Mouse (Mus musculus): ENCODE measurements around the gene E2f2.

The E2f2 gene

GRCm38 (mm10) chr4:136144927-136145292 is 27.3 kb upstream of the E2f2 start:
- no peak for DNase-seq (ENCODE audit: low spot score in 2 of 2)

GRCm38 (mm10) chr4:136145362-136145885 is 26.8 kb upstream of the E2f2 start:
- no peak for DNase-seq (ENCODE audit: low spot score in 2 of 2)

DNA sequence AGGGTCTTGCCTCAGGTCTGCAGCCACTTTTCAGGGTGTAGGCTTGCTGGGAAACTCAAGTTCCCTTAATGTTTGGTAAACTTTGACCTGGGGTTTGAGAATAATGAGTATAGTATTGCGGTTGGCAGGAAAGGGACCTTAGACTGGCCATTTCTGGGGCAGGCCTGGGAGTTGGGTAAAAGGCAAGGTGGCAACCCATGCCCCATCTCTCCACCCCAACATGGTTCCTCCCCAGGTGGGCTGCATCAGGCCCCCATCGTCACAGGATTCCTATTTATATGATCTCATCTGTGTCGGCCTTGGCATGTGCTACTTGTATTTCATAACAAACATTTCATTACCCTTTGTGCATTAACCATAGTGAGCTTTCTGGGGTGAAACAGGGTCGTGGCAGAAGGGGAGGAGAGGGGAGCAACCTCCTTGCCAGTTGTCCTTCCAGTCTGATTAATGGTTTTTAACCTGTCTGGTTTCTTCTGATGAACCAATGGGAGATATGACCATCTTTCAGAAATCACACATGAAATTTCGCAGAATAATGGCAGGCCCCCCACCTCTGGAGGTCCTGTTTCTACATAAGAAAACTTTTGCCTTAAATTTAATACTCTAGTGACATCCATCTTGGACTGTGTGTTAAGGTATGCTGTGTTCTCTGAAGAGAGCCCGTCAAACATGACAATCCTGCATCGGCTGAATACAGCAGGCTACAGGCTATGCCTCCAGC is 26.0 kb upstream of the E2f2 start:
- no peak for DNase-seq (ENCODE audit: low spot score in 2 of 2)

GRCm38 (mm10) chr4:136146712-136147154 is 25.5 kb upstream of the E2f2 start:
- DNase-seq (ENCODE audit: low spot score in 2 of 2): no peak

DNA sequence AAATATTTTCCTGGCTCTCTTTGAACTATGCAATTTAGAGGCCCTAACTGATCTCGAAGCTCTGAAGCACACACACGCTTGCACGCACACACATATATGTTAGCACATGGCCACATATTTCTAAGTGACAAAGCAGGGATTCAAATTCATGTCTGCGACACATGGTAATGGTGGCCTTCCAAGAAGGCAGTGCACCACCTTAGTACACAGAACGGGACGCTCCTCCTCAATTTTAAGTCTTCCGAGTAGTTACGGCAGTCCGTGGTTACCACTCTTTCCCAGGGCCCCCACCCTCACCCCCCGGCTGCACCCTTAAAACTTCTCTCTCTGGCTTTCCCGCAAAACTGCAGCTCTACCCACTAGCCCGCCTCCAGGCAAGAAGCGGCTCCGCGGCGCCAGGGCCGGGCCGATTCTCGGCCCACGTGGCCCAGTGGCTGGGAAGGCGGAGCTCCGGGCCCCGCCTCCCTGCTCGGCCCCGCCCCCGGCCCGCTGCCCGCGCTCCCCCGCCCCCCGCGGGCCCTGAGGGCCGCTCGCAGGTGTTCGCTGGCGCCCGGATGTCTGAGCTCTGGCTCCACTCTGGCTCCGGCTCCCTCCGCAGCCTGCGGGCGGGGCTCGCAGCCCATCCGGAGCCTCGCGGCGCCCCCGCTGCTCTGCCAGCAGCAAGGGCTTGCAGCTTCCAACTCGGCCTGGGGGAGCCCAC is 24.6 kb upstream of the E2f2 start:
- peak; percentile 91 to 94 for DNase-seq (ENCODE audit: low spot score in 2 of 2)

DNA sequence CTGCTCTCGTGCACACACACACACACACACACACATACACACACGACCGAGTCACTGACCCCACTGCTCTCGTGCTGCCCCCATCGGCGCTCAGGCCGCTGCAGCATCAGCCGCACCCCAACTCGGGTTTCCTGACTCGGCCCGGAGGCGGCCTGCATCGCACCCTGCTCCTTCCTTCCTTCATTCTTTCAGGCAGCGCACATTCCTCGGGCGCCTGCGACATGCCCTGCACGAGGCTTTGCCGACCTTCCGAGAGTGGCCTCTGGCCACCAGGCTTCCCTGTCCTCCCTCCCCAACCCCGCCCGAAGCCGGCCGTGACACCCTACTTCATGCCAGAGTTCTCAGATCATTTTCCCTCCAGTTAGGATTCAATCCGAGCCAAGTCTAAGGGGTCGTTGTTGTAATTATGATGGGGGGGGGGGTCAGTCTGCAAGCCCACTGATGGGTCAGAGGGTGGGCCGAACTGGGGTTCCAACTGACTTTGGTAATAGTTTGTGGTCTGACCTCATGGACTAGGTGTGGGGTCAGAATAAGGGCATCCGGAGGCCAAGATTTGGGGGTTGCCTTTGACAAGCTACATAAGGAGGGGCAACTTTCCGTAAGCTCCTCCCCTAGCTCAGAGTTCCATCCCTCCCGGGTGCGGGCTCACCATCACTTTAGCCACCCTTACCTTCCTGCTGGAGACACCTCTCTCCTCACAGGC is 23.7 kb upstream of the E2f2 start:
- peak; percentile 65 to 67 for DNase-seq (ENCODE audit: low spot score in 2 of 2)

- no peak for DNase-seq (ENCODE audit: low spot score in 2 of 2)
Measured at GRCm38 (mm10) chr4:136149045-136149379, 23.2 kb upstream of the E2f2 start.

DNA sequence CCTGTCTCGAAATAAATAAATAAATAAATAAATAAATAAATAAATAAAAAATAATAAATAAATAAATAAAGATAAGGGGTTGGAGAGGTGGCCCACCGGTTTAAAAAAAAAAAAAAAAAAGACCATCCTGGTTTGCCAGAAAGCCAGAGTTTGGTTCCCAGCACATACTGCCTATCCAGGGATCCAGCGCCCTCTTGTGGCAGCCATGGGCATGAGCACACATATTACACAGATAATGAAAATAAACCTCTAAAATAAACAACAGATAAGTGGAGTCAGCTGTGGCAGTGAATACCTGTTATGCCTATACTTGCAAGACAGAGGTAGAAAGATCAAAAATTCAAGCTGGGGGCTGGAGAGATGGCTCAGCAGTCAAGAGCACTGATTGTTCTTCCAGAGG is 22.5 kb upstream of the E2f2 start:
- peak in 1 of 2 experiments; percentile 80 for DNase-seq (ENCODE audit: low spot score in 2 of 2)

DNA sequence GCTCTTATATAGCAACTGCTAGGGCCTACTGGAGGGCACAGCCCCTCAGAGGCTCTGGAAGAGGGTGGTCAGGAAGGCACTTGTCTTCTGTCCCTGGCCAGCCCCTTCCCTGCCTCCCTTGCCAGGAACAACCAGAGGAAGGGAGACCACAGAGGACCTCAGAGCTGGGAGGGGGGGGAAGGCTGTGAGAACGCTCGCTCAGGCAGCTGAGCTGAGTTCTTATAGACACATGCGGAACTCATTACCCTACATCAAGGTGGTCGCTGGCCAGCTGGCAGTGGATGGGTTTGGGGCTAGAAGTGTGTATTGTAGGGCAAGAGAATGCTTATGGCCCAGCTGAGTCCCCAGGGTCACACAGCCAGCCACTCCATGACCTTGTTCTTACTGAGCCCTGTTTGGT is 21.6 kb upstream of the E2f2 start:
- DNase-seq (ENCODE audit: low spot score in 2 of 2): no peak

- DNase-seq (ENCODE audit: low spot score in 2 of 2): no peak
Measured at GRCm38 (mm10) chr4:136152821-136153220, 19.4 kb upstream of the E2f2 start.

GRCm38 (mm10) chr4:136154462-136154861 is 17.7 kb upstream of the E2f2 start:
- no peak for DNase-seq (ENCODE audit: low spot score in 2 of 2)

DNA sequence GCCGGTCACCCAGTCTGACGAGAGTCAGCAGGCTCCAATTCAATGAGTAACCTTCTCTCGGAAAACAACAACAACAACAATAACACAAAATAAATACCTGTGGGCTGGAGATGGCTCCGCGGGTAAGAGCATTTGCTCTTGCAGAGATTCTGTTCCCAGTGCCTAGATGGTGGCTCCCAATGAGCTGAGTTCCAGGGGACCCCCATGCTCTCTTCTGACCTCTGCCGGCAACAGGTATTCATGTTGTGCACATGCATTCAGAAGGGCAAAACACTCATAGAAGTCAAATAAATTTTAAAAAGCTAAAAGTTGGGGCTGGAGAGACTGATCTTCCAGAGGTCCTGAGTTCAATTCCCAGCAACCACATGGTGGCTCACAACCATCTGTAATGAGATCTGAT is 13.7 kb upstream of the E2f2 start:
- peak in 1 of 2 experiments; percentile 72 for DNase-seq (ENCODE audit: low spot score in 2 of 2)

DNA sequence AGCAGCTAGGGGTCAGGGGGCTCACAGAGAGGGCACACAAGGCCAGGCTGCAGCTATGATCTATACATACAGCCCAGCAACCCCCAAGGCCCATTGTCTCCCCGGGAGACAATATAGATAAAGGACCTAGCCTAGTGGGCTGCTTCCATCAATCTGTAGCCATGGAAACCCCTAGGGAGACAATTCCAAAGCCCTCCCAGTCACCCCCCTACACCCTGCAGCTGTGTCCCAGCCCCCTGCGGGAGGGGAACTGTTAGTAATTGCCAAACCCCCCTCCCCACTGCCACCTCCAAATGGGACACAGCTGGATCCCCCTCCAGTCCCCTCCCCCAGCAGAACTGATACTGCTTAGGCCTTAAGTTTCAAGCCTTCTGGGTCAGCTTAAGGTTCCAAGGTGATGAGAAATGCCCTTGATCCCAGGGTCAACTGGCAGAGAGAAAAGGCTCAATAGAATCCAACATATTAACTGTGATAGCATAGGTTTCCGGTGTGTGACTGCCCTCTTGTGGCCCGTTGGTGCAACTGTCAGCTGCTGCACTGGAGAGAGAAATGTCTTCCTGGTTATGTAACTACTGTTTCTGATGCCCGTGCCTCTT is 12.3 kb upstream of the E2f2 start:
- peak; percentile 60 to 78 for DNase-seq (ENCODE audit: low spot score in 2 of 2)

- DNase-seq (ENCODE audit: low spot score in 2 of 2): peak; percentile 80 to 93
Measured at GRCm38 (mm10) chr4:136163448-136163847, 8.7 kb upstream of the E2f2 start.

GRCm38 (mm10) chr4:136164981-136165380 is 7.2 kb upstream of the E2f2 start:
- no peak for DNase-seq (ENCODE audit: low spot score in 2 of 2)

GRCm38 (mm10) chr4:136167701-136168100 is 4.5 kb upstream of the E2f2 start:
- no peak for DNase-seq (ENCODE audit: low spot score in 2 of 2)

GRCm38 (mm10) chr4:136170401-136170800 is 1.8 kb upstream of the E2f2 start:
- no peak for DNase-seq (ENCODE audit: low spot score in 2 of 2)

DNA sequence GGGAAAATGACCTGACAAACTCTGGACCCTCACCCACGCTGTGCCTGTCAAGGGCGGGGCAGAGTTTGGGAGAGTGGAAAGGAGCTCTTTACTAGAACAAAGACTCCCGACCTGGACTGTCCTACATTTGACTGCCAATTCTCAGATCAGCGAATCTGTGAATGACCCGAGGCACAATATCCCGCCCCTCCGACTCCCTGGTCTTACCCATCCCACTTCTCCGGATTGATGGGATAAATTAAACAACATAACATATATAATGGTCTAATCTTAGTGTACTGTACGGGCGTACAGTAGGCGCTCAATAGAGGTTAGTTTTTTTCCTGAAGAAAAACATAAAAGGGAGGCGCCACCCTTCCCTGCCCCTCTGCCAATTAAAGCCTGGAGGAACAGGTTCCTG is 739 bp upstream of the E2f2 start:
- DNase-seq (ENCODE audit: low spot score in 2 of 2): no peak

- DNase-seq (ENCODE audit: low spot score in 2 of 2): peak; percentile 46 to 57
Measured at GRCm38 (mm10) chr4:136172542-136173209, 482 bp downstream of the E2f2 start.

GRCm38 (mm10) chr4:136173210-136173715 is 1.1 kb downstream of the E2f2 start:
- no peak for DNase-seq (ENCODE audit: low spot score in 2 of 2)

Measured in thymus, postnatal 10 days (tissue).